ENCODE assay signal across 20 mouse cellular contexts in the genomic region with DNA sequence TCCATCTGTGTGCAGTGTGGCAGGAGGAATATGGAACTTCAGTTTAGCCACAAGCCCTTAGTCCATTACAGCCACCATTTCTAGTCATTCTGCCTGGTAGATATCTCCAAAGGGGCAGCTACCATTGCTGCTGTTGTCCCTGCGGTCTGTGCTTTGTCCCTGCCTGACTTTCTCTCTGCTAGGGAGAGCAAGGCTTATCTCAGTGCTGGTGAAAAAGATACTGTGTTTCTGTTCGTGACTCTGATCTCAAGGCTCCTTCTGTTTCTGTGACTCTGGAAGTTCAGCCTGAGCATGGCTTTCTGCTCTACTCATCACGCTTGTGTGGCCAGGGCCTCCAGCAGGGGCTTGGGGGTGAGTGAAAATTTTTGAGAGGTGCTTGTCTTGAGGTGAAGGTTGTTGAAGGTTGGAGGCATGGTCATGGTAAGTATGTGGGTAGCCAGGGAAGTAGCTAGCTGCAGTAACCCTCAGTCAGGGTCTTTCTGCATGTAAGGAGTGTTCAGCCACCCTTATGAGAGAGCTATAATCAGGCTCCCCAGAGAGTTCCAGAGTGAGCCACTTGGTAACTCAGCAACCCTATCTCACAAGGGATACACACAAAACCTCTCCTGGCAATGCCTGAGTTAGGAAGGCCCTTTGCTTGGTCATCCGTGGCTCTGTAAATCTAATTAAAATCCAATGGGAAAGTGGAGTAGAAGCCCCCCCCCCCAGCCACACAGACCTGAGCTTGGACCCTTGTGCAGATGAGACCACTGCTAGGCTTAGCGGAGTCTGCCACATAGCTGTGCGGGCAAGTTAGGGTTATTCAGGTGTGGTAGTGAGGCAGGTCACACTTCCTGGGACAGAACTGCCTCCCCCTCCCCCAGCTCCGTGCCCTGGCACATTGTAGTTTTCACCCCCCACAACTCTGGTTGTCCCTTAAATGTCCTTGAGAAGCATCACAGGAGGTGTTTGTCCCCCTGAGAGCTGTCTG. TPM values are rescaled to one million over a fixed set of nuclear protein-coding genes. Genes with fewer than 3 reads are reported as not detected.
DNase-seq lines count a peak whose midpoint lies in the region; ATAC-seq and TF ChIP-seq lines count a peak whose summit lies in the region.
"Had no signal": no experiment of that assay in that cellular context is flagged by ENCODE, and none has a peak within 500 bp of the region (broad histone marks: within the 10 kb centered on the region; RNA-seq: fewer than 3 reads in every experiment).

No protein-coding gene starts in this region.

- no peak for TF ChIP-seq POLR2A in testis, adult 2 months (IDR thresholded peaks at IDR 0.05; ENCODE audit: control insufficient read depth, low read depth, low read length)

- H3K4me3 ChIP-seq in hindbrain, embryonic 13.5 days, result no peak overlapping the region
- H3K4me3 ChIP-seq in hindbrain, postnatal 0 days (ENCODE audit: low read length), result no peak overlapping the region
- H3K4me3 ChIP-seq in testis, adult 2 months (ENCODE audit: control insufficient read depth, low read depth, low read length), result no peak overlapping the region
- H3K4me3 ChIP-seq: embryonic facial prominence, embryonic 12.5 days; hindbrain, embryonic 12.5 days; myocyte had no signal

- peak; percentile 7 for DNase-seq in cerebellum, adult 9-11 months
- DNase-seq in hindbrain, postnatal 0 days (ENCODE audit: low spot score), result no peak
- no peak for DNase-seq in testis, postnatal 10 days (ENCODE audit: low spot score)
- DNase-seq in thymus, postnatal 10 days (ENCODE audit: low spot score in 2 of 2), result no peak
- no peak for DNase-seq in adrenal gland, postnatal 4 days (ENCODE audit: low spot score in 2 of 2)
- DNase-seq: gastrocnemius, postnatal 25 days; kidney, adult 2 months; lung, postnatal 10 days; thymus, postnatal 25 days had no signal

- ATAC-seq in cerebellum, adult (ENCODE audit: insufficient number of reproducible peaks, low FRiP score, low TSS enrichment), result no peak
- no peak for ATAC-seq in hindbrain, embryonic 13.5 days (ENCODE audit: low FRiP score)
- ATAC-seq in hindbrain, postnatal 0 days, result no peak
- ATAC-seq: activated CD4-positive, CD25-positive, alpha-beta regulatory T cell, adult 4 months had no signal

- no peaks in the 10 kb centered on the region for H3K9me3 ChIP-seq in hindbrain, embryonic 13.5 days
- H3K9me3 ChIP-seq in hindbrain, postnatal 0 days (ENCODE audit: low read length), result no peaks in the 10 kb centered on the region
- H3K9me3 ChIP-seq: embryonic facial prominence, embryonic 12.5 days; hindbrain, embryonic 12.5 days had no signal

- peak overlapping the region; percentile 70 for H3K27ac ChIP-seq in hindbrain, embryonic 13.5 days
- H3K27ac ChIP-seq in hindbrain, postnatal 0 days, result no peak overlapping the region
- peak overlapping the region; percentile 49 for H3K27ac ChIP-seq in testis, adult 2 months (ENCODE audit: control insufficient read depth, insufficient read depth, low read depth, low read length)
- H3K27ac ChIP-seq: embryonic facial prominence, embryonic 12.5 days had no signal

- H3K4me1 ChIP-seq in hindbrain, embryonic 13.5 days (replicated peaks), result peaks cover 56% of the 10 kb centered on the region
- peaks cover 18% of the 10 kb centered on the region; the same call in 1 of the 2 replicates for H3K4me1 ChIP-seq in hindbrain, postnatal 0 days (ENCODE audit: insufficient read depth, low read length)
- peaks cover 7% of the 10 kb centered on the region for H3K4me1 ChIP-seq in testis, adult 2 months (ENCODE audit: control insufficient read depth, insufficient read depth, low read length)

- H3K4me2 ChIP-seq in hindbrain, embryonic 13.5 days, result no peak overlapping the region
- no peak overlapping the region for H3K4me2 ChIP-seq in hindbrain, postnatal 0 days (ENCODE audit: low read depth, low read length)
- H3K4me2 ChIP-seq: embryonic facial prominence, embryonic 12.5 days; hindbrain, embryonic 12.5 days had no signal

- WGBS in hindbrain, embryonic 13.5 days, result 71% methylated on average over 7 of the region's 7 CpGs
- WGBS in hindbrain, postnatal 0 days, result 71% methylated on average over 7 of the region's 7 CpGs

- H3K36me3 ChIP-seq in hindbrain, embryonic 13.5 days, result no peaks in the 10 kb centered on the region
- no peaks in the 10 kb centered on the region for H3K36me3 ChIP-seq in hindbrain, postnatal 0 days (ENCODE audit: insufficient read depth, low read length)
- H3K36me3 ChIP-seq in testis, adult 2 months (ENCODE audit: control insufficient read depth, insufficient read depth, low read length), result no peaks in the 10 kb centered on the region
- H3K36me3 ChIP-seq: embryonic facial prominence, embryonic 12.5 days; hindbrain, embryonic 12.5 days had no signal

- TF ChIP-seq CTCF in hindbrain, postnatal 0 days (IDR thresholded peaks at IDR 0.05; ENCODE audit: low read depth), result no peak
- TF ChIP-seq CTCF in testis, adult 2 months (IDR thresholded peaks at IDR 0.05; ENCODE audit: control insufficient read depth, insufficient read depth, insufficient replicate concordance, low read depth, low read length), result no peak

- H3K27me3 ChIP-seq in hindbrain, embryonic 13.5 days, result no peaks in the 10 kb centered on the region
- no peaks in the 10 kb centered on the region for H3K27me3 ChIP-seq in hindbrain, postnatal 0 days (ENCODE audit: insufficient read depth, low read length)
- H3K27me3 ChIP-seq in testis, adult 2 months (ENCODE audit: control insufficient read depth, insufficient read depth, low read length), result no peaks in the 10 kb centered on the region
- H3K27me3 ChIP-seq: embryonic facial prominence, embryonic 12.5 days; hindbrain, embryonic 12.5 days had no signal

- no peak overlapping the region for H3K9ac ChIP-seq in hindbrain, embryonic 13.5 days
- no peak overlapping the region for H3K9ac ChIP-seq in hindbrain, postnatal 0 days (replicated peaks; ENCODE audit: low read length)
- H3K9ac ChIP-seq: embryonic facial prominence, embryonic 12.5 days had no signal

RNA-seq across cellular contexts. Expression of gene Acsl6, which starts 10.1 kb away (rescaled TPM):
- 39.6 and 40.4 TPM in 2 replicates for polyA plus RNA-seq in hindbrain, embryonic 13.5 days (2015; fragmentation: Nextera tagmentation; extraction: Ambion mirVana)
- 74.4 and 76.9 TPM in 2 replicates for total RNA-seq in hindbrain, postnatal 0 days (2014; rRNA removed)
- 58.2 and 60.1 TPM in 2 replicates for polyA plus RNA-seq in hindbrain, postnatal 0 days (2015; fragmentation: Nextera tagmentation; extraction: Ambion mirVana)
- polyA plus RNA-seq in testis, adult 2 months (2012; rRNA removed), result 66.4 and 84.2 TPM in 2 replicates
- total RNA-seq in adrenal gland, postnatal 4 days (2021), result 1 to 10 TPM; 3.6 to 7.2 TPM
- polyA plus RNA-seq: activated CD4-positive, CD25-positive, alpha-beta regulatory T cell, adult 4 months had no signal

RNA-seq across cellular contexts. Expression of gene Il3, which starts 46.6 kb away (rescaled TPM):
- not detected in 2 replicates for polyA plus RNA-seq in hindbrain, embryonic 13.5 days (2015; fragmentation: Nextera tagmentation; extraction: Ambion mirVana)
- total RNA-seq in hindbrain, postnatal 0 days (2014; rRNA removed), result not detected in 2 replicates
- polyA plus RNA-seq in hindbrain, postnatal 0 days (2015; fragmentation: Nextera tagmentation; extraction: Ambion mirVana), result not detected in 2 replicates
- polyA plus RNA-seq in testis, adult 2 months (2012; rRNA removed), result not detected in 2 replicates
- not detected for total RNA-seq in adrenal gland, postnatal 4 days (2021)
- total RNA-seq: ES-E14; gastrocnemius, postnatal 25 days; layer of hippocampus, postnatal 25 days had no signal
- polyA plus RNA-seq: activated CD4-positive, CD25-positive, alpha-beta regulatory T cell, adult 4 months; embryonic facial prominence, embryonic 12.5 days; forebrain, embryonic 16.5 days; hindbrain, embryonic 12.5 days; kidney, adult 2 months; limb, embryonic 11.5 days; myocyte had no signal

RNA-seq across cellular contexts. Expression of gene Meikin, which starts 56.8 kb away (rescaled TPM):
- polyA plus RNA-seq in hindbrain, embryonic 13.5 days (2015; fragmentation: Nextera tagmentation; extraction: Ambion mirVana), result not detected in 2 replicates
- total RNA-seq in hindbrain, postnatal 0 days (2014; rRNA removed), result not detected in 2 replicates
- not detected in 2 replicates for polyA plus RNA-seq in hindbrain, postnatal 0 days (2015; fragmentation: Nextera tagmentation; extraction: Ambion mirVana)
- polyA plus RNA-seq in testis, adult 2 months (2012; rRNA removed), result 3.6 and 5.7 TPM in 2 replicates
- not detected for total RNA-seq in adrenal gland, postnatal 4 days (2021)
- total RNA-seq: ES-E14; gastrocnemius, postnatal 25 days; layer of hippocampus, postnatal 25 days had no signal
- polyA plus RNA-seq: activated CD4-positive, CD25-positive, alpha-beta regulatory T cell, adult 4 months; embryonic facial prominence, embryonic 12.5 days; forebrain, embryonic 16.5 days; hindbrain, embryonic 12.5 days; kidney, adult 2 months; limb, embryonic 11.5 days; myocyte had no signal
